Mouse (Mus musculus): Measurements from ENCODE around the gene Hipk4. TPM values are rescaled to one million over a fixed set of nuclear protein-coding genes. Genes with fewer than 3 reads are reported as not detected.

Hipk4 gene
- polyA plus RNA-seq, 1 experiment from 2014 or later = 0.10 TPM

- WGBS = 87% methylated on average over 7 of the region's 7 CpGs
- H3K36me3 ChIP-seq (ENCODE audit: control insufficient read depth, insufficient read depth) = peaks cover 67% of the 10 kb centered on the region
Observed at GRCm38 (mm10) chr7:27578465-27578864, 55.4 kb downstream of the Hipk4 start.

DNA sequence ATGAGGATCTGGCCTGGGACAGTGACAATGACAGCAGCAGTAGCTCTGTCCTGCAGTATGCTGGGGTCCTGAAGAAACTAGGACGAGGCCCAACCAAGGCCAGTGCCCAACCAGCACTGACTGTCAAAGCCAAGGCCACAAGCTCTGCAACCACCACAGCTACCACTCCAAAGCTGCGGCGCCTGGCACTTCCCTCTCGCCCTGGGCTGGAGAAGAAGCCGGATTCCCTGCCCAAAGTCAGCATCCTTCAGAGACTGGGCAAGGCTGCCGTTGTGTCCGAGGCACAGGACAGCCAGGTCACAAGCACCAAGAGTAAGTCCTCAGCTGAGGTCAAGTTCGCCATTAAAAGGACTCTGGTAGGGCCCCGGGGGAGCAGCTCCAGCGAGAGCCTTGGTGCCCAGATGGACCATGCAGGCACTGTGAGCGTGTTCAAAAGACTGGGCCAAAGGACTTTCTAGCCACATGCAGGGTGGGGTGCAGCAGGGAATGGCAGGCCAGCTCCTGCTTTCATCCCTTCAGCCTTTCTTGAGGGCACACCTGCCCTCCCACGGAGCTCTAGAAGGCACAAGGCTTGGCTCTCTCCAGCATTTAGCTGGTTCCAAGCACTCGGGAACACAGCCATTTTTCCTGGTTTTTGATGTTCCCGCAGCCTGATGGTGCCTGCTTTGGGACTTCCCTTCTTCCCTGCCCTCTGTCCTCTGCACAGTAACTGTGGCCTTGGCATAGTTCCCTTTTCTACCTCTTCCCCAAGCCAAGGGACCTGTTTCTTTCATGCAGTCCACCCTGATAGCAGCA is 57.5 kb downstream of the Hipk4 start:
- Histone ChIP-seq H3K27ac (ENCODE audit: low read depth, low read length) (no peak overlapping the region), H3K9me3 (ENCODE audit: control insufficient read depth) (no peaks in the 10 kb centered on the region), H3K36me3 (ENCODE audit: control insufficient read depth, insufficient read depth) (peaks cover 59% of the 10 kb centered on the region), H3K4me1 (replicated peaks; ENCODE audit: control insufficient read depth, insufficient read depth, low read length) (no peaks in the 10 kb centered on the region), H3K4me2 (replicated peaks; ENCODE audit: low read depth) (no peak overlapping the region), H3K9ac (ENCODE audit: low read depth, low read length) (no peak overlapping the region), H3K4me3 (ENCODE audit: low read depth, low read length) (no peak overlapping the region), H3K27me3 (replicated peaks; ENCODE audit: control insufficient read depth, insufficient read depth, low read length) (no peaks in the 10 kb centered on the region)
- TF ChIP-seq CTCF (IDR thresholded peaks at IDR 0.05; ENCODE audit: low read depth) = no peak
- no peak for ATAC-seq
- WGBS = 91% methylated on average over 14 of the region's 14 CpGs

More at GRCm38 (mm10) chr7:27578465-27578864, 55.4 kb downstream of the Hipk4 start:
- Histone ChIP-seq H3K4me2 (replicated peaks; ENCODE audit: low read depth) (no peak overlapping the region), H3K27me3 (replicated peaks; ENCODE audit: control insufficient read depth, insufficient read depth, low read length) (no peaks in the 10 kb centered on the region), H3K9me3 (ENCODE audit: control insufficient read depth) (no peaks in the 10 kb centered on the region), H3K4me3 (ENCODE audit: low read depth, low read length) (no peak overlapping the region), H3K4me1 (replicated peaks; ENCODE audit: control insufficient read depth, insufficient read depth, low read length) (no peaks in the 10 kb centered on the region), H3K9ac (ENCODE audit: low read depth, low read length) (no peak overlapping the region), H3K27ac (ENCODE audit: low read depth, low read length) (no peak overlapping the region)
- ATAC-seq = no peak
- TF ChIP-seq CTCF (IDR thresholded peaks at IDR 0.05; ENCODE audit: low read depth) = no peak

Other genes starting within 250 kb of the Hipk4 start
- gene Ltbp4, start 185.6 kb upstream of the Hipk4 start, polyA plus RNA-seq (2015; fragmentation: Nextera tagmentation; extraction: Ambion mirVana) = 40.7 and 43.7 TPM in 2 replicates
- gene Shkbp1, start 167.2 kb upstream of the Hipk4 start, polyA plus RNA-seq (2015; fragmentation: Nextera tagmentation; extraction: Ambion mirVana) = 26.9 and 29.1 TPM in 2 replicates
- gene Gm20479, start 165.8 kb upstream of the Hipk4 start, polyA plus RNA-seq (2015; fragmentation: Nextera tagmentation; extraction: Ambion mirVana) = 0.61 and 0.72 TPM in 2 replicates
- gene Sptbn4, start 75.6 kb upstream of the Hipk4 start, polyA plus RNA-seq (2015; fragmentation: Nextera tagmentation; extraction: Ambion mirVana) = 0.17 and 0.26 TPM in 2 replicates
- gene Blvrb, start 75.3 kb upstream of the Hipk4 start, polyA plus RNA-seq (2015; fragmentation: Nextera tagmentation; extraction: Ambion mirVana) = 60.4 and 67.3 TPM in 2 replicates
- 22.8 and 24.0 TPM in 2 replicates for gene Sertad3, start 49.5 kb upstream of the Hipk4 start, polyA plus RNA-seq (2015; fragmentation: Nextera tagmentation; extraction: Ambion mirVana)
- gene Sertad1, start 36.4 kb upstream of the Hipk4 start, polyA plus RNA-seq (2015; fragmentation: Nextera tagmentation; extraction: Ambion mirVana) = 42.7 and 43.1 TPM in 2 replicates
- gene Prx, start 23.9 kb upstream of the Hipk4 start, polyA plus RNA-seq (2015; fragmentation: Nextera tagmentation; extraction: Ambion mirVana) = 1.3 and 1.4 TPM in 2 replicates
- 45.8 and 48.7 TPM in 2 replicates for gene Pld3, start 30.0 kb downstream of the Hipk4 start, polyA plus RNA-seq (2015; fragmentation: Nextera tagmentation; extraction: Ambion mirVana)
- gene 2310022A10Rik, start 30.0 kb downstream of the Hipk4 start, polyA plus RNA-seq (2015; fragmentation: Nextera tagmentation; extraction: Ambion mirVana) = 9.0 and 10.2 TPM in 2 replicates
- 35.8 and 36.4 TPM in 2 replicates for gene Akt2, start 68.3 kb downstream of the Hipk4 start, polyA plus RNA-seq (2015; fragmentation: Nextera tagmentation; extraction: Ambion mirVana)
- 1.3 and 1.6 TPM in 2 replicates for gene Ttc9b, start 130.6 kb downstream of the Hipk4 start, polyA plus RNA-seq (2015; fragmentation: Nextera tagmentation; extraction: Ambion mirVana)
- gene Map3k10, start 151.3 kb downstream of the Hipk4 start, polyA plus RNA-seq (2015; fragmentation: Nextera tagmentation; extraction: Ambion mirVana) = 3.2 and 3.6 TPM in 2 replicates
- gene Zfp607b, start 166.1 kb downstream of the Hipk4 start, polyA plus RNA-seq (2015; fragmentation: Nextera tagmentation; extraction: Ambion mirVana) = 1.1 and 1.2 TPM in 2 replicates
- 6.7 and 8.5 TPM in 2 replicates for gene Zfp60, start 208.1 kb downstream of the Hipk4 start, polyA plus RNA-seq (2015; fragmentation: Nextera tagmentation; extraction: Ambion mirVana)

All from intestine, postnatal 0 days (tissue).